Mouse (Mus musculus) liver, embryonic 11.5 days (tissue): ENCODE data around the gene Igbp1. TPM values are rescaled to one million over a fixed set of nuclear protein-coding genes. Genes with fewer than 3 reads are reported as not detected.

Experiments used
- ATAC-seq: fragments of 200-750 bp; cut with Nextera tagmentation; replicated peaks from 2 replicates; pipeline ENCODE4 v1.8.0; 2017; ENCODE audit warnings: moderate number of reproducible peaks, mild to moderate bottlenecking, moderate TSS enrichment, moderate library complexity; ENCODE audit not compliant: low FRiP score
- DNase-seq: peaks from one replicate; pipeline ENCODE4 v3.0.0-alpha.2; 2017; ENCODE audit warnings: low spot score
- H3K27ac ChIP-seq: fragments of 300-500 bp; sonication (generic); 2 replicates; pipeline ENCODE4 v1.5.1; 2014; ENCODE audit warnings: mild to moderate bottlenecking, low read depth, low read length, control low read depth
- H3K27me3 ChIP-seq: fragments of 300-500 bp; sonication (generic); replicated peaks from 2 replicates; pipeline ENCODE4 v1.6.1; 2014; ENCODE audit warnings: low read length, mixed read lengths; ENCODE audit not compliant: control insufficient read depth, insufficient read depth
- H3K36me3 ChIP-seq: fragments of 300-500 bp; sonication (generic); 2 replicates; pipeline ENCODE4 v1.6.1; 2014; ENCODE audit warnings: mild to moderate bottlenecking, low read length, moderate library complexity, mixed read lengths; ENCODE audit not compliant: control insufficient read depth, insufficient read depth
- H3K4me1 ChIP-seq: fragments of 300-500 bp; sonication (generic); replicated peaks from 2 replicates; pipeline ENCODE4 v1.6.1; 2014; ENCODE audit warnings: low read length, mixed read lengths; ENCODE audit not compliant: control insufficient read depth, insufficient read depth
- H3K4me2 ChIP-seq: fragments of 300-500 bp; sonication (generic); 2 replicates; pipeline ENCODE4 v1.6.1; 2014; ENCODE audit warnings: mild to moderate bottlenecking, control low read depth, moderate library complexity
- H3K4me3 ChIP-seq: fragments of 300-500 bp; sonication (generic); 2 replicates; pipeline ENCODE4 v1.5.1; 2014; ENCODE audit warnings: low read depth, low read length, control low read depth
- H3K9ac ChIP-seq: fragments of 300-500 bp; sonication (generic); 2 replicates; pipeline ENCODE4 v1.6.1; 2014; ENCODE audit warnings: low read depth, low read length, control low read depth
- H3K9me3 ChIP-seq: fragments of 300-500 bp; sonication (generic); 2 replicates; pipeline ENCODE4 v1.6.1; 2016; ENCODE audit warnings: low read length, inconsistent platforms, mixed read lengths; ENCODE audit not compliant: control insufficient read depth
- WGBS: fragments of 180-500 bp; shearing (Covaris S2); extraction: QIAGEN DNeasy Blood & Tissue Kit; methylation state at CpG from one replicate; pipeline ENCODE4 v1.1.7; 2014; 5-methylcytosine and 5-hydroxymethylcytosine counted together
- polyA plus RNA-seq: library from polyadenylated mRNA; unstranded; fragments of >200 nt; fragmentation: Nextera tagmentation; extraction: Ambion mirVana; gene quantifications from 2 replicates; pipeline ENCODE4 v1.2.1, GENCODE M21; 2014

The Igbp1 gene
- polyA plus RNA-seq, 1 experiment from 2014 or later: 39.9 TPM

DNA sequence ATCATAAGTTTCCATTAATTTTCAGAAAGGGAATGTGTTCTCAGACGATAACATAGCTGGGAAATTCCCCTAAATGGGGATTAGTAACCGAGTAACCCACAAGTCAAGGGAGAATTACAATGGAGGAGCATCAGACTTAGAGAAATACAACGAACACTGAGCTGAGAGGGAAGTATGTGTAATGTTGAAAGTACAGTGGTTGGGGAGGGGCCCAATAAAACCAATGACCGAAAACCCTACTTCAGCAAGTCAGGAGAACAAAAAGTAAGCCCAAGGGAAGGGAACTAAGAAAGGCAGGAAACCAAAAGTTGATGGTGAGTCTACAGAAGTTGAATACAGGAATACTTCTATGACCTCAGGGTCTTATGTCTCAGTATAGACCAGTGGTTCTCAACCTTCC, 14.1 kb downstream of the Igbp1 start:
- 83% methylated on average over 4 of the region's 4 CpGs for WGBS
- no peak for ATAC-seq

DNA sequence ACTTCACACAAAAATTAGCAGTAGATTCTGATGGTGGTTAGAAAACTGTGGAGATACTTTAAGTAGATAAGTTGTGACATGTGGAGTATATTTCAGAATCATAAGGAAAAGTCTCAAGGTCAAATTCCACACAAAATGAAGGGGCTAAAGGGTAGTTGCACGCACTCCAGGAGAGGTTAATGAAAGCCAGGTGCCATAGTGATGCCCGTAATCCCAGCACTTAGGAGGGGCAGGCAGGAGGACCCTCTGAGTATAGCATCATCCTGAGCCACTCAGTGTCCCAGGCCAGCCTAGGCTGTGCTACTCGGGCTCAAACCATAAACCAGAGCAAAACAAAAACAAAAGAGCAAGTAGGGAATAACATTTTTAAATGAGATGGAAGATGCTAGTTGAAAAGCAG, 15.8 kb downstream of the Igbp1 start:
- no peaks in the 10 kb centered on the region for H3K4me1 ChIP-seq
- H3K27me3 ChIP-seq: no peaks in the 10 kb centered on the region
- H3K27ac ChIP-seq: no peak overlapping the region
- H3K36me3 ChIP-seq: no peaks in the 10 kb centered on the region
- no peak overlapping the region for H3K9ac ChIP-seq
- ATAC-seq: no peak
- H3K4me2 ChIP-seq: no peak overlapping the region
- no peak overlapping the region for H3K4me3 ChIP-seq
- no peak for DNase-seq
- WGBS: 86% methylated on average over 3 of the region's 3 CpGs
- no peaks in the 10 kb centered on the region for H3K9me3 ChIP-seq

More for the DNA sequence above, 14.1 kb downstream of the Igbp1 start:
- no peak overlapping the region for H3K9ac ChIP-seq
- no peak for DNase-seq
- no peaks in the 10 kb centered on the region for H3K27me3 ChIP-seq
- H3K9me3 ChIP-seq: no peaks in the 10 kb centered on the region
- H3K4me3 ChIP-seq: no peak overlapping the region
- H3K4me2 ChIP-seq: no peak overlapping the region
- H3K4me1 ChIP-seq: no peaks in the 10 kb centered on the region
- H3K27ac ChIP-seq: no peak overlapping the region
- no peaks in the 10 kb centered on the region for H3K36me3 ChIP-seq

DNA sequence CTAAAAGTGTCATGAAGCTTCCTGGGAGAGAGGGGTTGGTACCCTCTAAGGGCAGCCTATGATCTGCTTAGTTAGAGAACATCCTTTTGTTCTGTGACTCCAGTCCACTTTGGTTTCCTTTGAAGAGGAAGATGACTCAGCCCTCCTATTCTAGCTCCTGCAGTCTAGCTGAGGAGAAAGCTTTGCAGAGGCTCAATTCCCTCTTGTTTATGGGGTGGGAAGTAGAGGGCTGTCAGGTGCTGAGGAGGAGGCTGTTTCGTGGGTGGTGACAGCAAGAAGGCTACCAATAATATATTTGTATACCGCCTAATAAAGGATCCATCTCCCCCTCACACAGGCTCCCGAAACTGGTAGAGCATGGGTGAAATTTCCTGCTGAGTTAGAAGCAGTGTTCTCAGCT, 22.6 kb downstream of the Igbp1 start:
- WGBS: 90% methylated on average over 3 of the region's 3 CpGs
- Histone ChIP-seq H3K9ac (no peak overlapping the region), H3K4me2 (no peak overlapping the region), H3K9me3 (no peaks in the 10 kb centered on the region), H3K27me3 (peaks cover 9% of the 10 kb centered on the region), H3K27ac (no peak overlapping the region), H3K4me3 (no peak overlapping the region), H3K36me3 (peaks cover 2% of the 10 kb centered on the region; the same call in 1 of the 2 replicates), H3K4me1 (no peaks in the 10 kb centered on the region)
- ATAC-seq: no peak
- no peak for DNase-seq

DNA sequence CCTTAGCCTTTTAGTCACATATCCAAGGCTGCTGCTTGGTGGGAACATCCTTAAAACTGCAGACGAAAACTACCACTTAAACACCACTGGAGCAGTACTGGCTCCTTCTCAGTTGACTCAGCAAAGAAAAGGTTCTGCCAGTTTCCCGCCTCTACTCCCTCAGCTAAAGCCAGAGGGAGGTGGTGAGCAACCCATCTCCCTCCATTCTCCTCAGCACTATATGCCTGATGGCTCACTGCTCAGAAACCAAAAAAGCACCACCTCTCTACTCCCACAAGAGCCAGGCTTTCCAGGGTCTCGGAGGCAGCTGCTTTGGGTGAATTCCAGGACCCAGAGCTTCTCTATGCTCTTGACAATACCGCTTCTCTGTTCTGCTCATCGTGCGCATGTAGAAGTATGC, 23.5 kb downstream of the Igbp1 start:
- H3K4me3 ChIP-seq: no peak overlapping the region
- DNase-seq (no peak), ATAC-seq (no peak)
- no peak overlapping the region for H3K4me2 ChIP-seq
- H3K36me3 ChIP-seq: peaks cover 2% of the 10 kb centered on the region; the same call in 1 of the 2 replicates
- no peaks in the 10 kb centered on the region for H3K4me1 ChIP-seq
- no peak overlapping the region for H3K27ac ChIP-seq
- 89% methylated on average over 6 of the region's 6 CpGs for WGBS
- peaks cover 9% of the 10 kb centered on the region for H3K27me3 ChIP-seq
- H3K9me3 ChIP-seq: no peaks in the 10 kb centered on the region
- no peak overlapping the region for H3K9ac ChIP-seq

- no peak for DNase-seq
- Histone ChIP-seq H3K27ac (no peak overlapping the region), H3K27me3 (peaks cover 9% of the 10 kb centered on the region), H3K4me3 (no peak overlapping the region), H3K36me3 (peaks cover 2% of the 10 kb centered on the region; the same call in 1 of the 2 replicates), H3K4me2 (no peak overlapping the region), H3K9ac (no peak overlapping the region), H3K9me3 (no peaks in the 10 kb centered on the region), H3K4me1 (no peaks in the 10 kb centered on the region)
- 83% methylated on average over 2 of the region's 2 CpGs for WGBS
- no peak for ATAC-seq
Observed at GRCm38 (mm10) chrX:100518532-100518931, 24.4 kb downstream of the Igbp1 start.

- Histone ChIP-seq H3K4me2 (no peak within 1 kb of the TSS), H3K9me3 (no peaks in the 10 kb centered on the region), H3K27me3 (peaks cover 11% of the 10 kb centered on the region), H3K36me3 (no peaks in the 10 kb centered on the region), H3K9ac (no peak within 1 kb of the TSS), H3K27ac (no peak within 1 kb of the TSS), H3K4me1 (no peaks in the 10 kb centered on the region), H3K4me3 (no peak within 1 kb of the TSS)
- ATAC-seq: no peak
- 85% methylated on average over 4 of the region's 4 CpGs for WGBS
- no peak for DNase-seq
Observed at GRCm38 (mm10) chrX:100524471-100524870, 30.4 kb downstream of the Igbp1 start, which contains the start of gene Dgat2l6. Gene Dgat2l6 (plus strand): TSS chrX:100524838.

GRCm38 (mm10) chrX:100556026-100556425, 61.9 kb downstream of the Igbp1 start:
- H3K4me2 ChIP-seq: no peak overlapping the region
- no peaks in the 10 kb centered on the region for H3K9me3 ChIP-seq
- DNase-seq (no peak), ATAC-seq (no peak)
- H3K36me3 ChIP-seq: no peaks in the 10 kb centered on the region
- no peaks in the 10 kb centered on the region for H3K27me3 ChIP-seq
- no peaks in the 10 kb centered on the region for H3K4me1 ChIP-seq
- H3K4me3 ChIP-seq: no peak overlapping the region
- WGBS: 74% methylated on average over 3 of the region's 3 CpGs
- H3K27ac ChIP-seq: no peak overlapping the region
- no peak overlapping the region for H3K9ac ChIP-seq

DNA sequence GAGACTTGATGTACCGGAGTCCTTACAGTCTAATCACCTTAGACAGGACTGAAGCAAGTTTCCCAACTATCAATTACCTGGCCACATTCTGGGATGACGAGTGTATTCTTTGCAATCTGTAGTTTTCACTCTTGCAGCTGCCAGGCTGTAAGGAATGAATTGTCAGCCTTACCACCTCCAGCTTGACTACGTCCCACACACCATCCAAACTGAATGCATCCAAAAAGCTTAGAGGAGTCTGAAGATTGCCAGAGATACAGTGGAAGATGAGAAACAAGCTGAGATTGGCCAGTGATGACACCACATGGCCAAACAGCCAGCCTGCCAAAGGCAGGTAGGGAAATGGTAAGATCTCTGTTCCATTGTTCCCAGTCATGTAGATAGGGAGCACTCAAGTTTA, 71.6 kb downstream of the Igbp1 start:
- Histone ChIP-seq H3K27me3 (no peaks in the 10 kb centered on the region), H3K9me3 (no peaks in the 10 kb centered on the region), H3K27ac (no peak overlapping the region), H3K36me3 (no peaks in the 10 kb centered on the region), H3K9ac (no peak overlapping the region), H3K4me1 (no peaks in the 10 kb centered on the region), H3K4me2 (no peak overlapping the region), H3K4me3 (no peak overlapping the region)
- ATAC-seq (no peak), DNase-seq (no peak)
- WGBS: 74% methylated on average over 3 of the region's 3 CpGs
